Mouse (Mus musculus) forebrain, embryonic 12.5 days (tissue): ENCODE measurements at regions not wholly inside any gene's neighbourhood (a gene's known extent, or its start where the extent isn't known, plus 50 kb on each side); places are given as distances from the start of the nearest gene placed in this dataset.
A peak's percentile ranks its signal among the peaks of the same experiment; 100 is the strongest.

Source experiments
- ATAC-seq: fragments of 200-750 bp; cut with Nextera tagmentation; 2 replicates; pipeline ENCODE4 v1.8.0; 2017; ENCODE audit warnings: moderate TSS enrichment; ENCODE audit not compliant: low FRiP score
- H3K27ac ChIP-seq: fragments of 300-500 bp; sonication (generic); 2 replicates; pipeline ENCODE4 v1.5.1; 2016; ENCODE audit warnings: mild to moderate bottlenecking
- H3K27me3 ChIP-seq: fragments of 300-500 bp; sonication (generic); 2 replicates; pipeline ENCODE4 v1.6.1; 2016; ENCODE audit warnings: mild to moderate bottlenecking
- H3K36me3 ChIP-seq: fragments of 300-500 bp; sonication (generic); replicated peaks from 2 replicates; pipeline ENCODE4 v1.6.1; 2016; ENCODE audit warnings: mild to moderate bottlenecking
- H3K4me1 ChIP-seq: fragments of 300-500 bp; sonication (generic); 2 replicates; pipeline ENCODE4 v1.6.1; 2016
- H3K4me2 ChIP-seq: fragments of 300-500 bp; sonication (generic); 2 replicates; pipeline ENCODE4 v1.6.1; 2016; ENCODE audit warnings: mild to moderate bottlenecking, moderate library complexity
- H3K4me3 ChIP-seq: fragments of 300-500 bp; sonication (generic); replicated peaks from 2 replicates; pipeline ENCODE4 v1.5.1; 2016; ENCODE audit warnings: mild to moderate bottlenecking
- H3K9ac ChIP-seq: fragments of 300-500 bp; sonication (generic); 2 replicates; pipeline ENCODE4 v1.6.1; 2016; ENCODE audit warnings: mild to moderate bottlenecking
- H3K9me3 ChIP-seq: fragments of 300-500 bp; sonication (generic); 2 replicates; pipeline ENCODE4 v1.6.1; 2016
- WGBS: fragments of 180-500 bp; shearing (Covaris S2); methylation state at CpG from one replicate; pipeline ENCODE4 v1.1.7; 2016; 5-methylcytosine and 5-hydroxymethylcytosine counted together

- Histone ChIP-seq H3K27me3 (no peaks in the 10 kb centered on the region), H3K36me3 (no peaks in the 10 kb centered on the region), H3K4me3 (no peak overlapping the region), H3K9me3 (no peaks in the 10 kb centered on the region), H3K27ac (no peak overlapping the region), H3K4me1 (no peaks in the 10 kb centered on the region), H3K9ac (no peak overlapping the region), H3K4me2 (no peak overlapping the region)
- ATAC-seq, result no peak
These were observed 451.1 kb upstream of the Fam98a start for GRCm38 (mm10) chr17:76002836-76003235.

GRCm38 (mm10) chr17:75961371-75961770 lies 409.6 kb upstream of the Fam98a start:
- Histone ChIP-seq H3K9me3 (no peaks in the 10 kb centered on the region), H3K9ac (no peak overlapping the region), H3K27ac (no peak overlapping the region), H3K4me1 (no peaks in the 10 kb centered on the region), H3K27me3 (no peaks in the 10 kb centered on the region), H3K4me2 (no peak overlapping the region), H3K36me3 (no peaks in the 10 kb centered on the region), H3K4me3 (no peak overlapping the region)
- ATAC-seq, result peak; percentile 51; the same call in 1 of the 2 replicates
- 28% methylated on average over 2 of the region's 2 CpGs for WGBS

GRCm38 (mm10) chr17:75936686-75937380 lies 385.1 kb upstream of the Fam98a start:
- ATAC-seq, result no peak
- WGBS, result 90% methylated on average over 6 of the region's 6 CpGs
- Histone ChIP-seq H3K9ac (no peak overlapping the region), H3K4me2 (no peak overlapping the region), H3K27ac (no peak overlapping the region), H3K27me3 (no peaks in the 10 kb centered on the region), H3K4me1 (no peaks in the 10 kb centered on the region), H3K4me3 (no peak overlapping the region), H3K9me3 (no peaks in the 10 kb centered on the region), H3K36me3 (no peaks in the 10 kb centered on the region)

GRCm38 (mm10) chr17:75931022-75931421 lies 379.3 kb upstream of the Fam98a start:
- no peak overlapping the region for H3K4me2 ChIP-seq

GRCm38 (mm10) chr17:75920240-75920639 lies 368.5 kb upstream of the Fam98a start:
- ATAC-seq, result no peak
- 83% methylated on average over 2 of the region's 2 CpGs for WGBS

More at GRCm38 (mm10) chr17:75931022-75931421, 379.3 kb upstream of the Fam98a start:
- Histone ChIP-seq H3K4me1 (no peaks in the 10 kb centered on the region), H3K9me3 (no peaks in the 10 kb centered on the region), H3K36me3 (no peaks in the 10 kb centered on the region), H3K4me3 (no peak overlapping the region), H3K9ac (no peak overlapping the region), H3K27me3 (no peaks in the 10 kb centered on the region), H3K27ac (no peak overlapping the region)
- ATAC-seq, result peak; percentile 55; the same call in 1 of the 2 replicates
- 59% methylated on average over 1 of the region's 1 CpGs for WGBS

GRCm38 (mm10) chr17:75917020-75917419 lies 365.3 kb upstream of the Fam98a start:
- Histone ChIP-seq H3K27me3 (no peaks in the 10 kb centered on the region), H3K36me3 (no peaks in the 10 kb centered on the region), H3K4me2 (no peak overlapping the region), H3K9ac (no peak overlapping the region), H3K9me3 (no peaks in the 10 kb centered on the region), H3K27ac (no peak overlapping the region), H3K4me3 (no peak overlapping the region), H3K4me1 (no peaks in the 10 kb centered on the region)
- 78% methylated on average over 4 of the region's 4 CpGs for WGBS
- no peak for ATAC-seq

More at GRCm38 (mm10) chr17:75920240-75920639, 368.5 kb upstream of the Fam98a start:
- Histone ChIP-seq H3K36me3 (no peaks in the 10 kb centered on the region), H3K4me3 (no peak overlapping the region), H3K9ac (no peak overlapping the region), H3K4me2 (no peak overlapping the region), H3K27me3 (no peaks in the 10 kb centered on the region), H3K4me1 (no peaks in the 10 kb centered on the region), H3K9me3 (no peaks in the 10 kb centered on the region), H3K27ac (no peak overlapping the region)

- Histone ChIP-seq H3K9me3 (no peaks in the 10 kb centered on the region), H3K36me3 (no peaks in the 10 kb centered on the region), H3K27me3 (no peaks in the 10 kb centered on the region), H3K4me1 (no peaks in the 10 kb centered on the region), H3K4me3 (no peak overlapping the region), H3K4me2 (no peak overlapping the region), H3K9ac (no peak overlapping the region), H3K27ac (no peak overlapping the region)
- no peak for ATAC-seq
- 94% methylated on average over 2 of the region's 2 CpGs for WGBS
These were observed 364.8 kb upstream of the Fam98a start for GRCm38 (mm10) chr17:75916590-75916989.

DNA sequence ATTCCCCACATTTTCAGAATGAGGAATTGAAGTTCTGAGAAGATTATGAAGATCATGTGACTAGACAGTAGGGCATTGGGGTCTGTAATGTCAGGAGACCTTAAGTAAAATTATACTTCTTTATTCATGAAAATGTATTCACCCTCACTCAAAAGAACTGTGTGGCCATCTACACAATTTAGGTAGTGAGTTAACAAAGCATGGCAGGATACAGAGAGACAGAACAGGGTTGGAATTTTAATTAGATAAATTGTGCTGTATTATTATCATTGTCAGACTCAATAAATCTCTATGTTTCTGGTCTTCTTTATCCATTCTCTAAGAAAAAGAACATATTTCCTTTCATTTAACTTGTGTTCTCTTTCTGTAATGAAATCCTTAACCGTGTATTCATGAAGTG lies 363.5 kb upstream of the Fam98a start:
- no peak overlapping the region for H3K9ac ChIP-seq
- H3K9me3 ChIP-seq, result no peaks in the 10 kb centered on the region
- no peak overlapping the region for H3K27ac ChIP-seq
- no peak overlapping the region for H3K4me2 ChIP-seq
- no peaks in the 10 kb centered on the region for H3K4me1 ChIP-seq
- no peaks in the 10 kb centered on the region for H3K36me3 ChIP-seq
- no peaks in the 10 kb centered on the region for H3K27me3 ChIP-seq
- H3K4me3 ChIP-seq, result no peak overlapping the region
- no peak for ATAC-seq
- 82% methylated on average over 1 of the region's 1 CpGs for WGBS

DNA sequence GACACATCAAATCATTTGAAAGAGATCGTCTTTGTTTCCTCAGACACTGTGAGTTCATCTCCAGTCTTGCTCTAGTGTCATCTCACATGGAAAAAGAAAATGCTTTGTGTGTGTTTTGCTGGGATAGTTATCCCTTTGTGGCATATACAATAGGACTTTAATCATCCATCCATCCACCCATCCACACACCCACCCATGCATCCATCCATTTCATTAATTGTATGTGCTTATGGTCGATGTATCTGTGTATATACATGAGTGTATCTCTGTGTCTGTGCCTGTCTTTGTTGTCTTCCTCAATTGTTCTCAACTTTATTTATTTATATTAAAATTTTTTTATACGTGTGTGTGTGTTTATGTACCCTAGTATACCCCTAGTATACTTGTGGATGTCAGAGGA lies 355.3 kb upstream of the Fam98a start:
- H3K9me3 ChIP-seq, result no peaks in the 10 kb centered on the region
- H3K4me3 ChIP-seq, result no peak overlapping the region
- WGBS, result 80% methylated on average over 3 of the region's 3 CpGs
- H3K4me2 ChIP-seq, result no peak overlapping the region
- H3K27me3 ChIP-seq, result no peaks in the 10 kb centered on the region
- no peak for ATAC-seq
- no peaks in the 10 kb centered on the region for H3K4me1 ChIP-seq
- no peaks in the 10 kb centered on the region for H3K36me3 ChIP-seq
- H3K9ac ChIP-seq, result no peak overlapping the region
- H3K27ac ChIP-seq, result no peak overlapping the region

- no peaks in the 10 kb centered on the region for H3K4me1 ChIP-seq
- H3K27ac ChIP-seq, result no peak overlapping the region
- H3K36me3 ChIP-seq, result no peaks in the 10 kb centered on the region
- H3K9ac ChIP-seq, result no peak overlapping the region
- 70% methylated on average over 3 of the region's 3 CpGs for WGBS
- H3K27me3 ChIP-seq, result no peaks in the 10 kb centered on the region
- no peak for ATAC-seq
- no peaks in the 10 kb centered on the region for H3K9me3 ChIP-seq
- H3K4me3 ChIP-seq, result no peak overlapping the region
- H3K4me2 ChIP-seq, result no peak overlapping the region
These were observed 354.9 kb upstream of the Fam98a start for GRCm38 (mm10) chr17:75906643-75907042.

DNA sequence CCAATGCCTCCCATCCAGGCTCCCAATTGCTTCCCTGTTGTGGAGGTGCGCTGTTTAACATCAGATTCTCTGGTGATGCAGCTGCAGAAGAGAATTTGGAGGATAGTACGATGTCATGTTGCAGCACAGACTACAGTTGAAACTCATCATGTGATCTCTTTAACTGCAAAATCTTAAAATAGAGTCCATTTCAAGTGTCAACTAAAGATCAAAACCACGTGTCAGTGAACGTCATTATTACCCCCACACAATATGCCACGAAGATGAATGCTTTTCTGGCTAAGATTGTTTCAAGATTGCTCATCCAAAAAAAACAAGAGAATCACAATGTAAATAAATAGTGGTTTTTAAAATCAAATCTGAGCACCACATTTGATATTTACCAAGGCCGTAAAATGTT lies 343.7 kb upstream of the Fam98a start:
- Histone ChIP-seq H3K4me3 (no peak overlapping the region), H3K9ac (no peak overlapping the region), H3K27me3 (no peaks in the 10 kb centered on the region), H3K9me3 (no peaks in the 10 kb centered on the region), H3K4me2 (no peak overlapping the region), H3K36me3 (no peaks in the 10 kb centered on the region), H3K27ac (no peak overlapping the region), H3K4me1 (no peaks in the 10 kb centered on the region)
- WGBS, result 91% methylated on average over 6 of the region's 6 CpGs
- ATAC-seq, result no peak

- H3K4me1 ChIP-seq, result no peaks in the 10 kb centered on the region
- no peaks in the 10 kb centered on the region for H3K9me3 ChIP-seq
- H3K27ac ChIP-seq, result no peak overlapping the region
- H3K36me3 ChIP-seq, result no peaks in the 10 kb centered on the region
- no peak for ATAC-seq
- H3K4me2 ChIP-seq, result no peak overlapping the region
- 94% methylated on average over 4 of the region's 4 CpGs for WGBS
- H3K4me3 ChIP-seq, result no peak overlapping the region
- no peak overlapping the region for H3K9ac ChIP-seq
- no peaks in the 10 kb centered on the region for H3K27me3 ChIP-seq
These were observed 343.2 kb upstream of the Fam98a start for GRCm38 (mm10) chr17:75894934-75895333.

DNA sequence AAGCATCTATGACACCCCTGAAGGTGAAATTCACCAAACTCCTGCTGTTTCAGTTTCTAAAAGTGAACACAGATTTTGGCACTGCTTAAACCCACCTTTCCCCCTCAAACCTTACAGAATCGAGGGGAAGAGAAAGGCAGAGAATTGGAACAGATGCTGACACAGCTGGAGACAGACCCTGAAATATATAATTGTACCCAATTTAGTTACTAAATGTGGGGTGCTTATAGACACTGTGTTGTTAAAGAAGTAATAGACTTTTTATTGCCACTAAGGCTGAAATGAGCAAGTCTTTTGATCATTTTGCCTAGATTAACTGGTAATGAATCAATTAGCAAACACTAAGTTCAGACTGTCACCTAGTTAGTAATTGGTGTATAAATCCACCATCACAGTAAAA lies 341.8 kb upstream of the Fam98a start:
- no peak overlapping the region for H3K4me3 ChIP-seq
- WGBS, result 46% methylated on average over 1 of the region's 1 CpGs
- H3K9ac ChIP-seq, result no peak overlapping the region
- no peaks in the 10 kb centered on the region for H3K9me3 ChIP-seq
- H3K4me2 ChIP-seq, result no peak overlapping the region
- H3K27ac ChIP-seq, result no peak overlapping the region
- no peaks in the 10 kb centered on the region for H3K36me3 ChIP-seq
- H3K27me3 ChIP-seq, result no peaks in the 10 kb centered on the region
- no peaks in the 10 kb centered on the region for H3K4me1 ChIP-seq
- ATAC-seq, result no peak
